Mouse (Mus musculus) kidney, embryonic 14.5 days (tissue): Measurements from ENCODE around the gene Cacna1c. TPM values are rescaled to one million over a fixed set of nuclear protein-coding genes. Genes with fewer than 3 reads are reported as not detected.

Experiments
- ATAC-seq: fragments of 200-750 bp; cut with Nextera tagmentation; 2 replicates; pipeline ENCODE4 v1.8.0; 2017; ENCODE audit warnings: moderate number of reproducible peaks, mild to moderate bottlenecking, moderate TSS enrichment, moderate library complexity; ENCODE audit not compliant: low FRiP score, low TSS enrichment
- H3K27ac ChIP-seq: fragments of 300-500 bp; sonication (generic); 2 replicates; pipeline ENCODE4 v1.5.1; 2014; ENCODE audit warnings: low read depth, mild to moderate bottlenecking, low read length, moderate library complexity, mixed read lengths
- H3K27me3 ChIP-seq: fragments of 300-500 bp; sonication (generic); 2 replicates; pipeline ENCODE4 v1.6.1; 2014; ENCODE audit warnings: mild to moderate bottlenecking, low read length; ENCODE audit not compliant: control insufficient read depth, insufficient read depth
- H3K36me3 ChIP-seq: fragments of 300-500 bp; sonication (generic); 2 replicates; pipeline ENCODE4 v1.6.1; 2014; ENCODE audit warnings: low read length, mixed read lengths; ENCODE audit not compliant: control insufficient read depth, insufficient read depth
- H3K4me1 ChIP-seq: fragments of 300-500 bp; sonication (generic); 2 replicates; pipeline ENCODE4 v1.6.1; 2014; ENCODE audit warnings: low read length, mixed read lengths; ENCODE audit not compliant: control insufficient read depth, insufficient read depth
- H3K4me2 ChIP-seq: fragments of 300-500 bp; sonication (generic); replicated peaks from 2 replicates; pipeline ENCODE4 v1.6.1; 2014; ENCODE audit warnings: low read depth, mild to moderate bottlenecking, low read length
- H3K4me3 ChIP-seq: fragments of 300-500 bp; sonication (generic); 2 replicates; pipeline ENCODE4 v1.5.1; 2014; ENCODE audit warnings: mild to moderate bottlenecking, low read length
- H3K9ac ChIP-seq: fragments of 300-500 bp; sonication (generic); 2 replicates; pipeline ENCODE4 v1.6.1; 2014; ENCODE audit warnings: low read depth, mild to moderate bottlenecking, low read length, moderate library complexity
- H3K9me3 ChIP-seq: fragments of 300-500 bp; sonication (generic); 2 replicates; pipeline ENCODE4 v1.6.1; 2016; ENCODE audit warnings: low read length; ENCODE audit not compliant: control insufficient read depth
- WGBS: fragments of 180-500 bp; shearing (Covaris S2); extraction: QIAGEN DNeasy Blood & Tissue Kit; methylation state at CpG from one replicate; pipeline ENCODE4 v1.1.7; 2014; 5-methylcytosine and 5-hydroxymethylcytosine counted together
- polyA plus RNA-seq: library from polyadenylated mRNA; unstranded; fragments of >200 nt; fragmentation: Nextera tagmentation; extraction: Ambion mirVana; gene quantifications from 2 replicates; pipeline ENCODE4 v1.2.1, GENCODE M21; 2014

Cacna1c gene
- polyA plus RNA-seq, 1 experiment from 2014 or later, result 3.3 TPM

- ATAC-seq, result no peak
- 88% methylated on average over 14 of the region's 14 CpGs for WGBS
- Histone ChIP-seq H3K4me2 (no peak overlapping the region), H3K36me3 (no peaks in the 10 kb centered on the region), H3K27ac (no peak overlapping the region), H3K4me1 (0 out of 2 replicates have a peak, but pooled peaks cover 2% of the 10 kb centered on the region), H3K9me3 (no peaks in the 10 kb centered on the region), H3K9ac (no peak overlapping the region), H3K4me3 (no peak overlapping the region), H3K27me3 (no peaks in the 10 kb centered on the region)
Observed at GRCm38 (mm10) chr6:118976617-118977016, 219.6 kb downstream of the Cacna1c start.

- Histone ChIP-seq H3K4me2 (no peak overlapping the region), H3K27me3 (no peaks in the 10 kb centered on the region), H3K27ac (no peak overlapping the region), H3K36me3 (no peaks in the 10 kb centered on the region), H3K9me3 (no peaks in the 10 kb centered on the region), H3K9ac (no peak overlapping the region), H3K4me1 (no peaks in the 10 kb centered on the region), H3K4me3 (no peak overlapping the region)
- no peak for ATAC-seq
- 71% methylated on average over 9 of the region's 10 CpGs for WGBS
Observed at GRCm38 (mm10) chr6:118971844-118972531, 224.2 kb downstream of the Cacna1c start.

GRCm38 (mm10) chr6:118968776-118969175 is 227.4 kb downstream of the Cacna1c start:
- no peak overlapping the region for H3K9ac ChIP-seq
- H3K4me2 ChIP-seq, result no peak overlapping the region
- no peaks in the 10 kb centered on the region for H3K9me3 ChIP-seq
- no peak for ATAC-seq
- WGBS, result 85% methylated on average over 4 of the region's 4 CpGs
- no peaks in the 10 kb centered on the region for H3K4me1 ChIP-seq
- no peak overlapping the region for H3K27ac ChIP-seq
- H3K4me3 ChIP-seq, result no peak overlapping the region
- H3K36me3 ChIP-seq, result no peaks in the 10 kb centered on the region
- H3K27me3 ChIP-seq, result no peaks in the 10 kb centered on the region

- Histone ChIP-seq H3K4me3 (no peak overlapping the region), H3K9me3 (no peaks in the 10 kb centered on the region), H3K4me1 (no peaks in the 10 kb centered on the region), H3K27ac (no peak overlapping the region), H3K9ac (no peak overlapping the region), H3K4me2 (no peak overlapping the region), H3K36me3 (no peaks in the 10 kb centered on the region), H3K27me3 (no peaks in the 10 kb centered on the region)
- 89% methylated on average over 4 of the region's 4 CpGs for WGBS
- ATAC-seq, result no peak
Observed at GRCm38 (mm10) chr6:118966904-118967303, 229.3 kb downstream of the Cacna1c start.

GRCm38 (mm10) chr6:118965577-118965976 is 230.6 kb downstream of the Cacna1c start:
- 89% methylated on average over 2 of the region's 2 CpGs for WGBS
- no peaks in the 10 kb centered on the region for H3K36me3 ChIP-seq
- H3K27ac ChIP-seq, result no peak overlapping the region
- no peak overlapping the region for H3K4me2 ChIP-seq
- H3K4me1 ChIP-seq, result no peaks in the 10 kb centered on the region
- H3K27me3 ChIP-seq, result no peaks in the 10 kb centered on the region
- no peak for ATAC-seq
- H3K9ac ChIP-seq, result no peak overlapping the region
- no peak overlapping the region for H3K4me3 ChIP-seq
- no peaks in the 10 kb centered on the region for H3K9me3 ChIP-seq

- no peaks in the 10 kb centered on the region for H3K4me1 ChIP-seq
- WGBS, result 86% methylated on average over 6 of the region's 6 CpGs
- H3K9me3 ChIP-seq, result no peaks in the 10 kb centered on the region
- ATAC-seq, result no peak
- no peak overlapping the region for H3K4me2 ChIP-seq
- H3K27me3 ChIP-seq, result no peaks in the 10 kb centered on the region
- no peak overlapping the region for H3K27ac ChIP-seq
- H3K9ac ChIP-seq, result no peak overlapping the region
- H3K36me3 ChIP-seq, result no peaks in the 10 kb centered on the region
- H3K4me3 ChIP-seq, result no peak overlapping the region
Observed at GRCm38 (mm10) chr6:118963806-118964205, 232.4 kb downstream of the Cacna1c start.

GRCm38 (mm10) chr6:118963283-118963682 is 232.9 kb downstream of the Cacna1c start:
- Histone ChIP-seq H3K4me1 (no peaks in the 10 kb centered on the region), H3K9me3 (no peaks in the 10 kb centered on the region), H3K4me2 (no peak overlapping the region), H3K9ac (no peak overlapping the region), H3K27ac (no peak overlapping the region), H3K4me3 (no peak overlapping the region), H3K36me3 (no peaks in the 10 kb centered on the region), H3K27me3 (no peaks in the 10 kb centered on the region)
- ATAC-seq, result no peak
- WGBS, result 50% methylated on average over 5 of the region's 5 CpGs

- H3K4me3 ChIP-seq, result no peak overlapping the region
Observed at GRCm38 (mm10) chr6:118958529-118958928, 237.7 kb downstream of the Cacna1c start.

GRCm38 (mm10) chr6:118956234-118956633 is 240.0 kb downstream of the Cacna1c start:
- H3K27me3 ChIP-seq, result no peaks in the 10 kb centered on the region
- H3K9me3 ChIP-seq, result no peaks in the 10 kb centered on the region
- no peaks in the 10 kb centered on the region for H3K36me3 ChIP-seq
- H3K4me3 ChIP-seq, result no peak overlapping the region
- H3K27ac ChIP-seq, result no peak overlapping the region
- H3K4me1 ChIP-seq, result no peaks in the 10 kb centered on the region
- H3K4me2 ChIP-seq, result no peak overlapping the region
- ATAC-seq, result no peak
- WGBS, result 84% methylated on average over 4 of the region's 4 CpGs
- no peak overlapping the region for H3K9ac ChIP-seq

More at GRCm38 (mm10) chr6:118958529-118958928, 237.7 kb downstream of the Cacna1c start:
- H3K27ac ChIP-seq, result no peak overlapping the region
- no peaks in the 10 kb centered on the region for H3K9me3 ChIP-seq
- no peak overlapping the region for H3K9ac ChIP-seq
- ATAC-seq, result no peak
- no peaks in the 10 kb centered on the region for H3K4me1 ChIP-seq
- H3K4me2 ChIP-seq, result no peak overlapping the region
- no peaks in the 10 kb centered on the region for H3K36me3 ChIP-seq
- 87% methylated on average over 9 of the region's 9 CpGs for WGBS
- no peaks in the 10 kb centered on the region for H3K27me3 ChIP-seq
